Mouse (Mus musculus) layer of hippocampus, postnatal 25 days (tissue): ENCODE measurements around the gene Gprin2. TPM values are rescaled to one million over a fixed set of nuclear protein-coding genes. Genes with fewer than 3 reads are reported as not detected.

Experiments used
- total RNA-seq, 2 experiments: library from RNA; stranded (reverse); gene quantifications; 2 replicates each; pipeline ENCODE4 v1.2.3; 2021

Gprin2 gene
- total RNA-seq, 2 experiments from 2014 or later, result 1.6 to 2.8 TPM

Other genes with a start within 250 kb of the Gprin2 start
- not detected for gene Rbp3, start 247.7 kb downstream of the Gprin2 start, total RNA-seq
- 1 to 10 TPM; 6.6 to 7.3 TPM for gene Zfp488, start 222.9 kb downstream of the Gprin2 start, total RNA-seq
- not detected for gene Gm30083, start 186.5 kb downstream of the Gprin2 start, total RNA-seq
- gene Gm5460, start 184.9 kb downstream of the Gprin2 start, total RNA-seq, result not detected
- gene Antxrl, start 148.9 kb downstream of the Gprin2 start, total RNA-seq, result not detected
- gene Anxa8, start 115.7 kb downstream of the Gprin2 start, total RNA-seq, result under 1 TPM in 1 of 2 experiments, not detected in 1; 0.15 TPM
- gene A630023A22Rik, start 98.9 kb downstream of the Gprin2 start, total RNA-seq, result not detected
- not detected for gene Npy4r, start 49.2 kb downstream of the Gprin2 start, total RNA-seq
- 1 to 10 TPM in 1 of 2 experiments, under 1 TPM in 1; 0.49 to 1.5 TPM for gene Syt15, start 17.9 kb upstream of the Gprin2 start, total RNA-seq
- 10 to 100 TPM; 14.1 to 15.5 TPM for gene Shld2, start 108.8 kb upstream of the Gprin2 start, total RNA-seq
- gene Glud1, start 109.1 kb upstream of the Gprin2 start, total RNA-seq, result 100 to 1,000 TPM; 288 to 343 TPM
- gene Fam25c, start 153.8 kb upstream of the Gprin2 start, total RNA-seq, result not detected
- gene Sncg, start 173.1 kb upstream of the Gprin2 start, total RNA-seq, result 1 to 10 TPM; 4.6 to 6.3 TPM
- 1 to 10 TPM; 3.5 to 3.9 TPM for gene Mmrn2, start 173.8 kb upstream of the Gprin2 start, total RNA-seq